Mouse (Mus musculus) testis, postnatal 14 days (tissue): ENCODE measurements around the gene Cd244a.

ENCODE experiments used
- DNase-seq: peaks from one replicate; pipeline ENCODE4 v3.0.0; 2021; ENCODE audit warnings: low spot score

The Cd244a gene

DNA sequence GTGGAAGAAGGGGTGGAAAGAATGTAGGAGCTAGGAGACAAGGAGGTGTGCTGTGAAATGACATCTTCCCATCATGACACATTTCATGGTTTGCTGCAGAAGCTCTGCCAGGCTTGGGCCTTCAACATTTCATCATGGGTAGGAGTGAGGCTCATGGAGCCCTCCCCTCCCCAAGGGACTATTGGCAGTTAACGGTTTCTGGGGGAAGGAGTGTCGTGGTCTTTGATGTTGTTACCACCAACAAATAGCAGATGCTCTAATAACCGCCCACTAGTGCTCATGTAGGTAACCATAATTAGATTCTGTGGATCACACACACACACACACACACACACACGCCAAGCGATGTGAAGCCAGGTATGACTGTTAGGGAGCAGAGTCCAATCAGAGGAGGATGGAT lies 93.7 kb downstream of the Cd244a start, which contains the start of gene Slamf7:
Gene Slamf7, minus strand, starts transcription at position 302 of the 400 bp plus-strand sequence.
- no peak for DNase-seq

DNA sequence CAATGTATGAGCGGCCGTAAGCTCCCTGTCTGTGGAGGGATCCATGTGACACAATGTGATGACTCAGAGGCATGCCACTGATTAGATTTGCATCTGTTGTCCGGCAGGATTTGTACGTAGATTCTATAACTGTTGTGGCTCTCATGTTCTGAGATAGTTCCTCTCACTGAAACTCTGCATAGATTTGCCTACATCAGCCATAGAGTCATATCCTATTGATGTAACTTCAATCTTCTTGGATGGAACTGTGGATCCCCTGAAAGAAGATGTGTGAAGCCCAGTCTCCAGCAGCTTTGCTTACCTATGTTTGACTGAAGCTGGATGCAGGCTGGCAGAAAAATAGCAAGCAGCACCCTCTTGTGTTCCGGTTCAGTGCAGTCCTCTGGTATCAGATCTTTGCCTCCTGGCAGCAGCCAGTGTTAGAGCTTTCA lies 99.6 kb downstream of the Cd244a start:
- no peak for DNase-seq
